Mouse (Mus musculus): Measurements from ENCODE around the gene Timm13. TPM values are rescaled to one million over a fixed set of nuclear protein-coding genes. Genes with fewer than 3 reads are reported as not detected.

Gene Timm13
- polyA plus RNA-seq, 1 experiment from 2014 or later = 338 TPM

DNA sequence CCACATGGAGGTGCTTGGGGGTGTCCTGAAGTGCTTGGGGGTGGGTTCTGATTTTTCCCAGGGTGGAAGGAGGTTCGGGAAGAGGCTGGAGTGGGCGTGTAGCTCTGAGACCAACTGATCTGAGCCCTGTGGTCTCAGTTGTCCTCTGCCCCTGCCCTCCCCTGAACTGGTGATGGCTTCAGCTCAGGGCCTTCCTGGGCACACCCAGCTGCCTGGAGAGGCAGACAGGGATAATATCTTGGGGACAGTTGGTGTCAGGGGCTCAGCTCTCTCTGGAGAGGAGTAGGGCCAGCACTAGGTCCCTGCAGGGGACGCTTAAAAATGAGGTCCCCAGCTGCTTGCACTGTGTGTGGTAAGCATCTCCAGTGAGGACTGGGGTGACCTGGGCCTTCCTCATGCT lies 42.9 kb downstream of the Timm13 start:
- H3K9ac ChIP-seq (ENCODE audit: low read length) = no peak overlapping the region; the same call in 1 of the 2 replicates
- peaks cover 28% of the 10 kb centered on the region for H3K36me3 ChIP-seq (ENCODE audit: control insufficient read depth, insufficient read depth, low read length)
- no peak overlapping the region for H3K27ac ChIP-seq (replicated peaks in 1 of 2; ENCODE audit: control insufficient read depth in 1 of 2, insufficient read depth in 1 of 2, low read depth in 2 of 2, low read length in 2 of 2)
- no peaks in the 10 kb centered on the region for H3K9me3 ChIP-seq (ENCODE audit: control insufficient read depth, low read length)
- WGBS = 70% methylated on average over 3 of the region's 3 CpGs
- H3K27me3 ChIP-seq (ENCODE audit: control insufficient read depth, insufficient read depth, low read length) = no peaks in the 10 kb centered on the region
- peak overlapping the region; percentile 16 for H3K4me2 ChIP-seq (ENCODE audit: low read length)
- H3K4me1 ChIP-seq (ENCODE audit: control insufficient read depth in 2 of 2, insufficient read depth in 2 of 2, low read length in 2 of 2) = peaks cover 10 to 23% of the 10 kb centered on the region in 2 experiments
- no peak overlapping the region for H3K4me3 ChIP-seq (ENCODE audit: control insufficient read depth in 1 of 2, insufficient read depth in 1 of 2, low read depth in 1 of 2, low read length in 2 of 2)
- ATAC-seq (ENCODE audit: insufficient number of reproducible peaks, insufficient read depth, low FRiP score, low read depth) = no peak

- no peak overlapping the region for H3K4me3 ChIP-seq (ENCODE audit: control insufficient read depth in 1 of 2, insufficient read depth in 1 of 2, low read depth in 1 of 2, low read length in 2 of 2)
- no peak overlapping the region for H3K27ac ChIP-seq (replicated peaks in 1 of 2; ENCODE audit: control insufficient read depth in 1 of 2, insufficient read depth in 1 of 2, low read depth in 2 of 2, low read length in 2 of 2)
- H3K4me2 ChIP-seq (ENCODE audit: low read length) = no peak overlapping the region; the same call in 1 of the 2 replicates
- peaks cover 10 to 23% of the 10 kb centered on the region in 2 experiments for H3K4me1 ChIP-seq (ENCODE audit: control insufficient read depth in 2 of 2, insufficient read depth in 2 of 2, low read length in 2 of 2)
- no peak for ATAC-seq (ENCODE audit: insufficient number of reproducible peaks, insufficient read depth, low FRiP score, low read depth)
- WGBS = 76% methylated on average over 8 of the region's 8 CpGs
- H3K36me3 ChIP-seq (ENCODE audit: control insufficient read depth, insufficient read depth, low read length) = peaks cover 28% of the 10 kb centered on the region
- no peaks in the 10 kb centered on the region for H3K27me3 ChIP-seq (ENCODE audit: control insufficient read depth, insufficient read depth, low read length)
- no peak overlapping the region for H3K9ac ChIP-seq (ENCODE audit: low read length)
- no peaks in the 10 kb centered on the region for H3K9me3 ChIP-seq (ENCODE audit: control insufficient read depth, low read length)
Measured at GRCm38 (mm10) chr10:80857386-80857785, 43.4 kb downstream of the Timm13 start.

- peaks cover 10 to 23% of the 10 kb centered on the region in 2 experiments for H3K4me1 ChIP-seq (ENCODE audit: control insufficient read depth in 2 of 2, insufficient read depth in 2 of 2, low read length in 2 of 2)
- WGBS = 76% methylated on average over 5 of the region's 5 CpGs
- 0 out of 2 replicates have a peak overlapping the region, but pooled peaks have one; percentile 11 for H3K9ac ChIP-seq (ENCODE audit: low read length)
- no peak overlapping the region for H3K4me3 ChIP-seq (ENCODE audit: control insufficient read depth in 1 of 2, insufficient read depth in 1 of 2, low read depth in 1 of 2, low read length in 2 of 2)
- H3K4me2 ChIP-seq (ENCODE audit: low read length) = peak overlapping the region; percentile 100; the same call in 1 of the 2 replicates
- H3K36me3 ChIP-seq (ENCODE audit: control insufficient read depth, insufficient read depth, low read length) = peaks cover 28% of the 10 kb centered on the region
- no peak for ATAC-seq (ENCODE audit: insufficient number of reproducible peaks, insufficient read depth, low FRiP score, low read depth)
- no peak overlapping the region for H3K27ac ChIP-seq (replicated peaks in 1 of 2; ENCODE audit: control insufficient read depth in 1 of 2, insufficient read depth in 1 of 2, low read depth in 2 of 2, low read length in 2 of 2)
- no peaks in the 10 kb centered on the region for H3K9me3 ChIP-seq (ENCODE audit: control insufficient read depth, low read length)
- H3K27me3 ChIP-seq (ENCODE audit: control insufficient read depth, insufficient read depth, low read length) = no peaks in the 10 kb centered on the region
Measured at GRCm38 (mm10) chr10:80856908-80857307, 43.9 kb downstream of the Timm13 start.

DNA sequence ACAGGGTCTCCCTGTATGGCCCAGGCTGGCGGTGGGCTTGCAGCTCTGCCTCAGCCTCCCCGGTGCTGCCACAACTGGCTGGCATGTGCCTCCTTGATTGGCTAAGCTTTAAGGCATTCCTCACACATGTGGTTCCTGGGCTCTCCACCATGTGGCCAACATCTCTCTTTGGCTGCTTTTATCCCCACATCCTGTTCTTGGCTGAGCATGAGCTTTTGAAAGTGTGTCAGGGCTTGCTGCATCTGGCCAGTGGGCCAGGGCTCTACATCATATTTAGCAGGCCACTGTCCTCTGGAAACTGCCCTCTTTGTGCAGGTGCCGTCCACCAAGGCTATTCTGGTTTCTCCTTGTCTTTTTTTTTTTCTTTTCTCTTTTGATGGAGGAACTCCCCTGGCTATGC lies 44.5 kb downstream of the Timm13 start:
- Histone ChIP-seq H3K4me3 (ENCODE audit: control insufficient read depth in 1 of 2, insufficient read depth in 1 of 2, low read depth in 1 of 2, low read length in 2 of 2) (peak overlapping the region in 1 of 2 experiments; percentile 92; a peak in 1 of 4 replicates), H3K36me3 (ENCODE audit: control insufficient read depth, insufficient read depth, low read length) (peaks cover 28% of the 10 kb centered on the region), H3K4me1 (ENCODE audit: control insufficient read depth in 2 of 2, insufficient read depth in 2 of 2, low read length in 2 of 2) (peaks cover 10 to 23% of the 10 kb centered on the region in 2 experiments), H3K4me2 (ENCODE audit: low read length) (peak overlapping the region; percentile 100), H3K9me3 (ENCODE audit: control insufficient read depth, low read length) (no peaks in the 10 kb centered on the region), H3K9ac (ENCODE audit: low read length) (peak overlapping the region; percentile 91), H3K27me3 (ENCODE audit: control insufficient read depth, insufficient read depth, low read length) (no peaks in the 10 kb centered on the region), H3K27ac (replicated peaks in 1 of 2; ENCODE audit: control insufficient read depth in 1 of 2, insufficient read depth in 1 of 2, low read depth in 2 of 2, low read length in 2 of 2) (no peak overlapping the region)
- 72% methylated on average over 3 of the region's 3 CpGs for WGBS
- ATAC-seq (ENCODE audit: insufficient number of reproducible peaks, insufficient read depth, low FRiP score, low read depth) = no peak

DNA sequence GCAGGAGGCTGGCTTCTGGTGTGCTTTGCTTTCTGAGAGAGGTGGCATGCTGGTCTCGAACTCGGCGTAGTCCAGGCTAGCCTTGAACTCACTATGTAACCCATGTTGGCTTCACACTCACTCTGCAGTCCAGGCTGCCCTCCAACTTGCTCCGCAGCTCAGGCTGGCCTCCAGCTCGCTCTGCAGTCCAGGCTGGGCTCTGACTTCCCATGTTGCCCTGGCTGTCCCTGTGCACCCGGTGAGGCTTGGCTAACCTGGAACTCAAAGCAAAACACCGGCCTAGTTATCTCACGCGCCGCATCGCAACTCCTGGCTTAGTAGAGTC lies 45.1 kb downstream of the Timm13 start:
- Histone ChIP-seq H3K4me1 (ENCODE audit: control insufficient read depth in 2 of 2, insufficient read depth in 2 of 2, low read length in 2 of 2) (peaks cover 10 to 23% of the 10 kb centered on the region in 2 experiments), H3K36me3 (ENCODE audit: control insufficient read depth, insufficient read depth, low read length) (peaks cover 30% of the 10 kb centered on the region), H3K9ac (ENCODE audit: low read length) (peak overlapping the region; percentile 91), H3K9me3 (ENCODE audit: control insufficient read depth, low read length) (no peaks in the 10 kb centered on the region), H3K4me3 (ENCODE audit: control insufficient read depth in 1 of 2, insufficient read depth in 1 of 2, low read depth in 1 of 2, low read length in 2 of 2) (peak overlapping the region; percentile 92 to 99), H3K4me2 (ENCODE audit: low read length) (peak overlapping the region; percentile 100), H3K27ac (replicated peaks in 1 of 2; ENCODE audit: control insufficient read depth in 1 of 2, insufficient read depth in 1 of 2, low read depth in 2 of 2, low read length in 2 of 2) (no peak overlapping the region), H3K27me3 (ENCODE audit: control insufficient read depth, insufficient read depth, low read length) (no peaks in the 10 kb centered on the region)
- no peak for ATAC-seq (ENCODE audit: insufficient number of reproducible peaks, insufficient read depth, low FRiP score, low read depth)
- 10% methylated on average over 11 of the region's 11 CpGs for WGBS

GRCm38 (mm10) chr10:80854913-80855748 lies 45.6 kb downstream of the Timm13 start, which contains the start of the genes Lsm7 and Sppl2b:
Lsm7 (minus strand) TSS chr10:80855209.
Sppl2b (plus strand) TSS chr10:80855275.
- Histone ChIP-seq H3K9ac (ENCODE audit: low read length) (peak within 1 kb of the TSS; percentile 91), H3K4me3 (ENCODE audit: control insufficient read depth in 1 of 2, insufficient read depth in 1 of 2, low read depth in 1 of 2, low read length in 2 of 2) (peak within 1 kb of the TSS; percentile 92 to 99), H3K27ac (replicated peaks in 1 of 2; ENCODE audit: control insufficient read depth in 1 of 2, insufficient read depth in 1 of 2, low read depth in 2 of 2, low read length in 2 of 2) (peak within 1 kb of the TSS in 1 of 2 experiments; percentile 68; a peak in 3 of 4 replicates), H3K36me3 (ENCODE audit: control insufficient read depth, insufficient read depth, low read length) (peaks cover 30% of the 10 kb centered on the region), H3K9me3 (ENCODE audit: control insufficient read depth, low read length) (no peaks in the 10 kb centered on the region), H3K27me3 (ENCODE audit: control insufficient read depth, insufficient read depth, low read length) (no peaks in the 10 kb centered on the region), H3K4me2 (ENCODE audit: low read length) (peak within 1 kb of the TSS; percentile 100), H3K4me1 (ENCODE audit: control insufficient read depth in 2 of 2, insufficient read depth in 2 of 2, low read length in 2 of 2) (peaks cover 10 to 23% of the 10 kb centered on the region in 2 experiments)
- WGBS = under 1% methylated on average over 79 of the region's 81 CpGs
- peak; percentile 76 for ATAC-seq (ENCODE audit: insufficient number of reproducible peaks, insufficient read depth, low FRiP score, low read depth)
